Mouse (Mus musculus): ENCODE results near the gene Rpl10. TPM values are rescaled to one million over a fixed set of nuclear protein-coding genes. Genes with fewer than 3 reads are reported as not detected.

The Rpl10 gene
- 80.4 TPM for polyA plus RNA-seq (2017; shearing (Covaris generic))

DNA sequence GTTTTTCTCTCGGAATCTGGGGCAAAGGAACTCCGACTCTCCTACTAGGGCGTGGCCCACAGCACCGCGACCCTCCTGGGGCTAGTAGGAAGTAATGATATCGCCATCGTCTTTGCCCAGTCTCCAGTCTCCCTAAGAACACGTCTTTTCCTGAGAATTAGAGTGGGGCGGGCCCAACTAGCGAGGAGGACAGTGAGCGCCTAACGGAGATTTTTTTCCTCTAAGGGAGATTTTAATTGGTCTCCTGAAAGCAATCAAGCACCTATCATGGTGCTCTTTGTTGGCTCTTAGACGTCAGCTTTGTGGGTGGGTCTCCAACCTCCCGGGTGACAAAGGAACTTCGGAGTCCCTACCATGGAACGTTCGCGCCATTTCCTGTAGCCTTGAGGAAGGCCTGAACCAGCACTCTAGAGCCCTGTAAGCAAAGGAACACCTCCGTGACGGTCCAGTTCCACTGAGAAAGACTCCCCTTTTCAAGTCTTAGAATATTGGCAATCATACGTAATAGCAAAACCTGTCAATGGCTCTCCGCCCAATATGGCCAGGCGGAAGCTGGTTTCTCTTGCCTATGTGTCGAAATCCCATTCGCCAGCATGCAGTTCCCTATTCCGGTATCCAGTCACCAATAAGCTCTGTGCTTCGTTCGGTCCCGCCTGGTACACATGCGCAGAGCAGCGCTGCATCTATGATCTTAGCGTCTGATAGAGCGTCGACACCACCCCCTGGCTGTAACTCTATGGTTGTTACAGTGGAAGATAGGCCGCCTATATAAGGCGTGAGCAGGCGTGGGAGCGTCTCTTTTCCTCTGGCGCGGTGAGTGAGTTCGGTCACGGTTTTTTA, at the start of gene Rpl10:
Gene Rpl10 (plus strand): TSS at position 751 of the 840 bp plus-strand sequence.

DNA sequence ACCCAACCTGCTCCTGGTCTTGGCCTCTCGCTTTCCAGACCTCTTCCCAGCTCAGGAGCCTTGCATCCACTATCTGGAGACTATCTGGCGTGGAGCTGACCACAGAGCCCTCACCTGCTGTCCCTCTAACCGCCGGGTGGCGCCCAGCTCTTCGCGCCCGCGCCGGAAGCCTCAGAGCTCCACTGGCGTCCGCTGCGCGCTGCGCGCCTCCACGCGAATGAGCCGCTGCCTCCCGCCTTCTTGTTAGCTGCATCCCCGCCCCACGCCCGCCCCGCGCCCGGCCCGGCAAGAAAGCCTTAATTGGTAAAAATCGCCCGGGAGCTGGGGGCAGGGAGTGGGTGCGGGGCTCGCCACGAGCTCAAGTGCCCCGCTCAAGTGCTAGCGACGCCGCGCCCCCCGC, 21.0 kb upstream of the Rpl10 start, which contains the start of gene Flna:
Gene Flna (minus strand): TSS at position 206 of the 400 bp plus-strand sequence.

DNA sequence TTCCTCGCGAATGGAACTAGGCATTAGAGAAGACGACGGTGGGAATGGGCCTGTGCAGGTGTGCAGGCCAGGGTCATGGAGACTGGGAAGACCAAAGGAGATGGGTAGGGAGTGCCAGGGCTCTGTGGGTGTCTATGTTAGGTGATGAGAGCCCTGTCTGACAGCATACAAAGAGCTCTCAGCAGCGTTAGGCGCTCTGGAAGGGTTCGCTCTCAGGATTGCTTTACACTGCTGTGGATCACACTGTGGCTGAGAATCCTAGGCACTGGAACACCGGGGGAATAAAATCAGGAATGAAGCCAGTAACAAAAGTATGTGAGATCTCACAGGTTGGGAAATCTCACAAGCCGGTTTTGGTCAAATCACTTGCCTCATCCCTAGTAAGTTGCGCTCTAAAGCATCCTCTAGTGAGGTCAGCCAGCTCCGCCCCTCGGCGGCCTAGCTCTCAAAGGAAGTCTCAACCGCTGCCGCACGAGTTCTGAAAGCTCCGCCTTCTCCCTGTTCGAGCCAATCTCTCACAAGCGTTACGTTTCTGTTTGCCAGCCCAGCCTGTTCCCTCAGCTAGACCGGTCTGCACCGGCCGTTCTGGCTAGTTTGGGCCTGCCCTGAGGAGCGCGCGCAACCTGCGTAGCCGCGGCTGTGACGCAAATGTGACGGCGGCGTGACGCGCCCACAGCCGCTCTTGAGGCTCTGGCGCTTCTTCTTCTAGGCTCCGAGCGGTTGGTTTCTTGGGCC, 16.3 kb upstream of the Rpl10 start, which contains the start of gene Emd:
Gene Emd (plus strand): TSS at position 535 of the 735 bp plus-strand sequence.

DNA sequence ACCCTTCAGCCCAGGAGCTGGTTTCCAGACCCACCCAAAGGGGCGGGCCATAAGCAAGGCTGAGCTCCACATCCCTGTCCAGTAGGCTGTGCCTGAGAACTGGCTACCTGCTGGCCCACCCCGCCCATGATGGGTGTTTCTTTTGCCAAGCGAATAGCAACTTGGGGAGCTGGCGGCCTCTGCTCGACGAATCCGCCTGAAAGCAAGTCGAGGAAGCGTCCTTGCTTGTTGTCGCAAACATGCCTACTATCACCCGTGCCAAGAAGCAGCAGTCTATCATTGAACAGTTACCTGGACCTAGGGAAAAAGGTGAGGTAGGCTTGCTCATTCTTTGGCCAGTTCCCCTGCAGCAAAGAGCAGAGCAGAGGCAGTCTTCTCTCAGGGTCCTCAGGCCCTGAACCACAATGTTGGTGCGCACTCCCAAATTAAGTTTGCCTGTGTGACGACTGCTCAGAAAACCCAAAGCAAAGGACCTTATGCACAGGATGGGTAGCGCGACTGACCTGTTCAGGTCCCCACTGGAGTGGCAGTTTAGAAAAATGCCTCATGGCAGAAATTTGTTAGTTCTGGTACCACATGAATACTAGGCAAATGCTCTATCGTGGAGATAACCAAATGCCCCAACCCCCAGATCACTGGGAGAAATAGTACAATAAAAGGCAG, 11.3 kb downstream of the Rpl10 start, which contains the start of the genes Taz and Dnase1l1:
Gene Taz (plus strand): TSS at position 181 of the 663 bp plus-strand sequence.
Gene Dnase1l1 (minus strand): TSS at position 606 of the 663 bp plus-strand sequence.

DNA sequence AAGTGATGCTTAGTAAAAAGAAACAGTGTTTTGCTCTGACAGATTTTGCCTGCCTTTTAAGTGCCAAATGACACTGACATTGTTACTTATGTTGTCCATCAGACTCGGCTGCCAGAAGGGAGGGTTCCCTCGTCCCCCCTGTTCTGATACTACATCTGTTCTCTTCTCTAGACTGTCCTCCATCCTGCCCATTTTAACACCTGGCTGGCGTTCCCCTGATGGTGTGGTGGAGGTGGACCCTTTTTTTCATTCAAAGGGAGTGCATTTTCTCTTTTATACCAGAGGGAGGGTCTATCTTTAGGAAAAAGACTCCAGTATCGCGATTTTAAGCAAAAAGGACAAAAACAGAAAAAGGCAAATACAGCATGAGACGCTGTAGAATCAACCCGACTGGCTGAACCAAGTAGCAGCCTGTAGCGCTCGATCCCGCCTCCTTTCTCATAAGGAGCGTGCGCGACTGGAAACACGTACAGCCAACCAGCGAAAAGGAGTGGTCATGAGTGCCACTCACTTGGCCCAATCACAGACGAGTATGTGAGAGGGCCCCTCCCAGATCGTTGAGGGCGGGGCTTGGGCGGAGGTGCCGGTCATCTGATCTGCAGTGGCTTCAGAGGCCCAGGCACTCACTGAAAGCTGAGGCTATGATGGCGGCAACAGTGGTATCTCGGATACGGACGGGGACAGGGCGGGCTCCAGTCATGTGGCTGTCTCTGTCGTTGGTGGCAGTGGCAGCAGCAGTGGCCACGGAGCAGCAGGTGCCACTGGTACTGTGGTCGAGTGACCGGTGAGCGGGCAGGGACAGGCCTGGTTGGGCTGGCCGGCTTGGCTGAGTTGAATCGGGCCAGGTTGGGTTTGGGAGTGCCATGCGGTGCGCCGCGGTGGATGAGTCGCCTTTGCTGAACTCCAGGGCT, 26.2 kb downstream of the Rpl10 start, which contains the start of gene Atp6ap1:
Gene Atp6ap1 (plus strand): TSS at position 560 of the 911 bp plus-strand sequence.

DNA sequence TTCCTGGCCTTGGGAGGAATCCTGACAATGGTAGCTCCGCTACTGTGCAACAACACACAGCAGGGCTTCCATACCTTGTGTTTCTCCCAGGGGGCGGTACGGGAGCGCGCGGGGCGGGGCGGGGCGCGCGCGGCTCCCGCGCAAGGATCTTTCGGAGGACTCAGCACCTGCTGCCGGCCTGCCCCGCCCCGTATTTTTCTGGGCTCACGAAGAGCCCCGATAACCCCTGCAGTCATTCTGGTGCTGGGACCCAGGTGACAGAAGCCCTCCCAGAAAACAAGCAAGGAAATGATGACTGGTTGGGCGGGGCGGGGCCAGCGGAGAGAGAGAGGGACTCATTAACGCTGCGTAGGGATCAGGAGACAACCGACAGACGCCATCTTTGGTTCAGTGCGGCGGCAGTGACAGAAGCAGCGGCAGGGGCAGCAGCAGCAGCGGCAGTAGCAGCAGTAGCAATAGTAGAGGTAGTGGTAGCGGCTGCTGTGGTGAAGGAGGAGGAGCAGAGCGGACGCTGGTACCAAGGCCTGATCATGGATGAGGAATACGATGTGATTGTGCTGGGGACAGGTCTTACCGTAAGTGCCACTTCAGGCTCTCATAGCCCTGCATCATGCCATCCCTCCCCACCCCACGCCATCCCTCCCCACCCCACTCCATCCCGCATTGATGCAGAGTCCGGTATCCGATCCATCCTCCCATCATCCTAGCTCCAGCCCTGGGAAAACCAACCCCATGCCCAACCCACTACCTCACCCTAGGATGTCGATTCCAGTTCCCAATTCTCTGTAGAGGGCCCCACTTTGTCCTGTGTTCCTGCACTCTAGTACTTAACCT, 34.5 kb downstream of the Rpl10 start, which contains the start of gene Gdi1:
Gene Gdi1 (plus strand): TSS at position 132 of the 834 bp plus-strand sequence.

DNA sequence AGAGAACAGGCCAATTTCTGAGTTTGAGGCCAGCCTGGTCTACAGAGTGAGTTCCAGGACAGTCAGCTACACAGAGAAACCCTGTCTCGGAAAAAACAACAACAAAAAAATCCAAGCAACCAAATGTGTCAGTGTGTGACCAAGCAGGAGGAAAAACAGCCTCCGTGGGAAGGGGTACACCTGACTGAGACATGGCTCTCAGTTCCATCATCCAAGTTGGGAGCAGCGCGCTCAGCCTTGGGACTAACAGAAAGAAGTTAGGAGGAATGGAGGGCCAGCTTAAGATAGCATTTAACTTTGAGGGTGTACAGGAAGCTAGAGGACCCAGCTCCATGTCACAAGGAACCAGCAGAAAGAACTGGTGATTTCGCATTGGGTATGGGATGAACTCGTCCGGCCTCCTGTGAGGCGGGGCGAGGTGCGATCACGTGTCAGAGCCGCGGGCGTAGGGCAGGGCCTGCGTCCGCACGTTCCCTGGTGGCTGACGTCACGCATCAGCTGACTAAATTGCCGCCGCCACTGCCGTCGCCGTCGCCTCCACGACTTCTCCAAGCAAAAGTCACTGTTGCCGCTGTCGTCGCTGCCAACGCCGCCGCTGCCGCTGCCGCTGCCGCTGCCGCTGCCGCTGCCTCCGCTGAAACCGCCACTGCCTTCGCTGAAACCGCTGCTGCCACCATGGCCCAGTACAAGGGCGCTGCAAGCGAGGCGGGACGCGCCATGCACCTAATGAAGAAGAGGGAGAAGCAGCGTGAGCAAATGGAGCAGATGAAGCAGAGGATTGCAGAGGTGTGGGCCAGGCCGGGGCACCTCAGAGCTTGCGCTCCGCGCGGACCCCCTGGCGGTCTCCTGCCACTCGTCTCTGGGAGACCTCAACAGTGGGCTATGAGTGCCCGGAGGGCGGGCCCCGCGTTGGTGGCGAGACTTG, 42.2 kb downstream of the Rpl10 start, which contains the start of gene Fam50a:
Gene Fam50a (plus strand): TSS at position 494 of the 925 bp plus-strand sequence.

Other genes starting within 250 kb of the Rpl10 start
- gene Irak1, start 246.9 kb upstream of the Rpl10 start, polyA plus RNA-seq (2017; shearing (Covaris generic)) = 28.9 TPM
- not detected for gene Opn1mw, start 143.3 kb upstream of the Rpl10 start, polyA plus RNA-seq (2017; shearing (Covaris generic))
- gene Mecp2, start 135.4 kb upstream of the Rpl10 start, polyA plus RNA-seq (2017; shearing (Covaris generic)) = 39.4 TPM
- not detected for gene Tex28, start 103.0 kb upstream of the Rpl10 start, polyA plus RNA-seq (2017; shearing (Covaris generic))
- gene Tktl1, start 93.6 kb upstream of the Rpl10 start, polyA plus RNA-seq (2017; shearing (Covaris generic)) = 1.7 TPM
- gene Flna, start 21.0 kb upstream of the Rpl10 start, polyA plus RNA-seq (2017; shearing (Covaris generic)) = 396 TPM
- 67.6 TPM for gene Emd, start 16.1 kb upstream of the Rpl10 start, polyA plus RNA-seq (2017; shearing (Covaris generic))
- gene Taz, start 11.1 kb downstream of the Rpl10 start, polyA plus RNA-seq (2017; shearing (Covaris generic)) = 138 TPM
- 26.5 TPM for gene Dnase1l1, start 11.5 kb downstream of the Rpl10 start, polyA plus RNA-seq (2017; shearing (Covaris generic))
- gene Atp6ap1, start 26.3 kb downstream of the Rpl10 start, polyA plus RNA-seq (2017; shearing (Covaris generic)) = 177 TPM
- gene Gdi1, start 34.2 kb downstream of the Rpl10 start, polyA plus RNA-seq (2017; shearing (Covaris generic)) = 297 TPM
- 47.3 TPM for gene Fam50a, start 42.2 kb downstream of the Rpl10 start, polyA plus RNA-seq (2017; shearing (Covaris generic))
- 6.3 TPM for gene Plxna3, start 58.3 kb downstream of the Rpl10 start, polyA plus RNA-seq (2017; shearing (Covaris generic))
- 53.3 TPM for gene Lage3, start 82.8 kb downstream of the Rpl10 start, polyA plus RNA-seq (2017; shearing (Covaris generic))
- 68.2 TPM for gene Ubl4a, start 102.4 kb downstream of the Rpl10 start, polyA plus RNA-seq (2017; shearing (Covaris generic))
- gene Slc10a3, start 102.5 kb downstream of the Rpl10 start, polyA plus RNA-seq (2017; shearing (Covaris generic)) = 43.9 TPM
- 43.8 TPM for gene Fam3a, start 122.5 kb downstream of the Rpl10 start, polyA plus RNA-seq (2017; shearing (Covaris generic))
- 61.0 TPM for gene Ikbkg, start 122.5 kb downstream of the Rpl10 start, polyA plus RNA-seq (2017; shearing (Covaris generic))
- gene G6pdx, start 158.4 kb downstream of the Rpl10 start, polyA plus RNA-seq (2017; shearing (Covaris generic)) = 64.7 TPM
- gene Gm6880, start 210.6 kb downstream of the Rpl10 start, polyA plus RNA-seq (2017; shearing (Covaris generic)) = not detected

Measured in activated CD4-positive, CD25-positive, alpha-beta regulatory T cell, adult 9 weeks (primary cell).